Mouse (Mus musculus): ENCODE measurements at regions not wholly inside any gene's neighbourhood (a gene's known extent, or its start where the extent isn't known, plus 50 kb on each side); places are given as distances from the start of the nearest gene placed in this dataset.

- H3K4me3 ChIP-seq: no peak overlapping the region
Observed at GRCm38 (mm10) chr2:124918986-124919761, 148.8 kb upstream of the Slc24a5 start.

GRCm38 (mm10) chr2:124919762-124920255 lies 148.1 kb upstream of the Slc24a5 start:
- H3K79me2 ChIP-seq (replicated peaks; ENCODE audit: control insufficient read depth, insufficient read depth, low read length): no peaks in the 10 kb centered on the region
- TF ChIP-seq CTCF (IDR thresholded peaks at IDR 0.05) (no peak), POLR2A (IDR thresholded peaks at IDR 0.05; ENCODE audit: insufficient read depth, low read depth, low read length) (no peak)
- H3K4me3 ChIP-seq: no peak overlapping the region
- no peak for DNase-seq
- H3K36me3 ChIP-seq (ENCODE audit: control insufficient read depth, insufficient read depth, low read length): peaks cover 6% of the 10 kb centered on the region; the same call in 1 of the 2 replicates
- intact Hi-C loops (cut with DNase I): loop anchor here (10.0 kb wide), 1 partner anchor 545 kb away; no protein-coding TSS in a partner anchor
- H3K9ac ChIP-seq (ENCODE audit: low read depth, low read length): no peak overlapping the region
- H3K4me1 ChIP-seq (ENCODE audit: control insufficient read depth, insufficient read depth, low read length): peaks cover 12% of the 10 kb centered on the region
- WGBS: 25% methylated on average over 1 of the region's 1 CpGs
- no peak overlapping the region for H3K27ac ChIP-seq
- H3K27me3 ChIP-seq (ENCODE audit: control insufficient read depth, insufficient read depth, low read length): no peaks in the 10 kb centered on the region

More at GRCm38 (mm10) chr2:124918986-124919761, 148.8 kb upstream of the Slc24a5 start:
- H3K27ac ChIP-seq: no peak overlapping the region
- intact Hi-C loops (cut with DNase I): no loop called here
- H3K27me3 ChIP-seq (ENCODE audit: control insufficient read depth, insufficient read depth, low read length): no peaks in the 10 kb centered on the region
- no peaks in the 10 kb centered on the region for H3K79me2 ChIP-seq (replicated peaks; ENCODE audit: control insufficient read depth, insufficient read depth, low read length)
- no peak for DNase-seq
- 73% methylated on average over 7 of the region's 7 CpGs for WGBS
- H3K9ac ChIP-seq (ENCODE audit: low read depth, low read length): no peak overlapping the region
- H3K4me1 ChIP-seq (ENCODE audit: control insufficient read depth, insufficient read depth, low read length): peaks cover 12% of the 10 kb centered on the region
- H3K36me3 ChIP-seq (ENCODE audit: control insufficient read depth, insufficient read depth, low read length): peaks cover 6% of the 10 kb centered on the region; the same call in 1 of the 2 replicates
- no peak for TF ChIP-seq POLR2A (IDR thresholded peaks at IDR 0.05; ENCODE audit: insufficient read depth, low read depth, low read length)
- TF ChIP-seq EP300 (IDR thresholded peaks at IDR 0.05; ENCODE audit: insufficient read depth, low read depth, low read length): no peak
- no peak for TF ChIP-seq CTCF (IDR thresholded peaks at IDR 0.05)

- Histone ChIP-seq H3K27me3 (ENCODE audit: control insufficient read depth, insufficient read depth, low read length) (no peaks in the 10 kb centered on the region), H3K79me2 (replicated peaks; ENCODE audit: control insufficient read depth, insufficient read depth, low read length) (no peaks in the 10 kb centered on the region), H3K27ac (no peak overlapping the region; the same call in 1 of the 2 replicates), H3K4me1 (ENCODE audit: control insufficient read depth, insufficient read depth, low read length) (peaks cover 12% of the 10 kb centered on the region), H3K4me3 (no peak overlapping the region), H3K9ac (ENCODE audit: low read depth, low read length) (no peak overlapping the region), H3K36me3 (ENCODE audit: control insufficient read depth, insufficient read depth, low read length) (peaks cover 6% of the 10 kb centered on the region; the same call in 1 of the 2 replicates)
- DNase-seq: peak; percentile 47 to 69
- intact Hi-C loops (cut with DNase I): loop anchor here (10.0 kb wide), 1 partner anchor 545 kb away; no protein-coding TSS in a partner anchor
- TF ChIP-seq POLR2A (IDR thresholded peaks at IDR 0.05; ENCODE audit: insufficient read depth, low read depth, low read length) (no peak), EP300 (IDR thresholded peaks at IDR 0.05; ENCODE audit: insufficient read depth, low read depth, low read length) (no peak), CTCF (IDR thresholded peaks at IDR 0.05) (no peak)
- WGBS: 3% methylated on average over 2 of the region's 2 CpGs
Observed at GRCm38 (mm10) chr2:124920265-124920664, 147.7 kb upstream of the Slc24a5 start.

- peak overlapping the region; percentile 10; the same call in 1 of the 2 replicates for H3K27ac ChIP-seq
- no peak overlapping the region for H3K4me3 ChIP-seq
- intact Hi-C loops (cut with DNase I): loop anchor here (1.0 to 10.0 kb wide), 6 partner anchors 66 to 827 kb away; no protein-coding TSS in a partner anchor
- no peaks in the 10 kb centered on the region for H3K36me3 ChIP-seq (ENCODE audit: control insufficient read depth, insufficient read depth, low read length)
- H3K27me3 ChIP-seq (ENCODE audit: control insufficient read depth, insufficient read depth, low read length): no peaks in the 10 kb centered on the region
- H3K9ac ChIP-seq (ENCODE audit: low read depth, low read length): no peak overlapping the region
- WGBS: 78% methylated on average over 10 of the region's 10 CpGs
- TF ChIP-seq CTCF (IDR thresholded peaks at IDR 0.05) (peak; percentile 92), EP300 (IDR thresholded peaks at IDR 0.05; ENCODE audit: insufficient read depth, low read depth, low read length) (no peak)
- peak; percentile 52 to 66 for DNase-seq
- H3K79me2 ChIP-seq (replicated peaks; ENCODE audit: control insufficient read depth, insufficient read depth, low read length): no peaks in the 10 kb centered on the region
- peaks cover 1% of the 10 kb centered on the region; the same call in 1 of the 2 replicates for H3K4me1 ChIP-seq (ENCODE audit: control insufficient read depth, insufficient read depth, low read length)
Observed at GRCm38 (mm10) chr2:124927882-124928758, 139.8 kb upstream of the Slc24a5 start.

- Histone ChIP-seq H3K27ac (no peak overlapping the region), H3K36me3 (ENCODE audit: control insufficient read depth, insufficient read depth, low read length) (no peaks in the 10 kb centered on the region), H3K4me1 (ENCODE audit: control insufficient read depth, insufficient read depth, low read length) (peaks cover 1% of the 10 kb centered on the region; the same call in 1 of the 2 replicates), H3K4me3 (no peak overlapping the region), H3K79me2 (replicated peaks; ENCODE audit: control insufficient read depth, insufficient read depth, low read length) (no peaks in the 10 kb centered on the region), H3K27me3 (ENCODE audit: control insufficient read depth, insufficient read depth, low read length) (no peaks in the 10 kb centered on the region), H3K9ac (ENCODE audit: low read depth, low read length) (no peak overlapping the region)
- intact Hi-C loops (cut with DNase I): loop anchor here (1.0 to 10.0 kb wide), 5 partner anchors 66 to 827 kb away; no protein-coding TSS in a partner anchor
- TF ChIP-seq CTCF (IDR thresholded peaks at IDR 0.05): no peak
- TF ChIP-seq EP300 (IDR thresholded peaks at IDR 0.05; ENCODE audit: insufficient read depth, low read depth, low read length): no peak
- TF ChIP-seq POLR2A (IDR thresholded peaks at IDR 0.05; ENCODE audit: insufficient read depth, low read depth, low read length): no peak
- 71% methylated on average over 5 of the region's 5 CpGs for WGBS
- DNase-seq: no peak
Observed at GRCm38 (mm10) chr2:124928759-124929113, 139.2 kb upstream of the Slc24a5 start.
